Mouse (Mus musculus): Measurements from ENCODE around the gene Fxr2. TPM values are rescaled to one million over a fixed set of nuclear protein-coding genes. Genes with fewer than 3 reads are reported as not detected.

Gene Fxr2
- total and polyA plus RNA-seq, 2 experiments from 2014 or later: 27.2 to 84.1 TPM

GRCm38 (mm10) chr11:69591424-69591823 lies 41.4 kb upstream of the Fxr2 start:
- 89% methylated on average over 3 of the region's 3 CpGs for WGBS
- ATAC-seq (ENCODE audit: low FRiP score) (no peak), DNase-seq (ENCODE audit: low spot score) (no peak)
- H3K27me3 ChIP-seq (ENCODE audit: insufficient read depth, low read length): no peaks in the 10 kb centered on the region
- H3K4me1 ChIP-seq (ENCODE audit: insufficient read depth, low read length): no peaks in the 10 kb centered on the region
- no peak for TF ChIP-seq CTCF (IDR thresholded peaks at IDR 0.05)
- H3K36me3 ChIP-seq (ENCODE audit: insufficient read depth, low read length): peaks cover 41% of the 10 kb centered on the region
- no peak overlapping the region for H3K4me3 ChIP-seq (ENCODE audit: low read depth, low read length)
- no peaks in the 10 kb centered on the region for H3K9me3 ChIP-seq (ENCODE audit: low read length)
- H3K9ac ChIP-seq (replicated peaks; ENCODE audit: low read length, poor library complexity, severe bottlenecking): no peak overlapping the region
- no peak overlapping the region for H3K4me2 ChIP-seq (ENCODE audit: low read depth, low read length, poor library complexity, severe bottlenecking)
- H3K27ac ChIP-seq (ENCODE audit: low read depth, low read length): 0 out of 2 replicates have a peak overlapping the region, but pooled peaks have one; percentile 14

- WGBS: 67% methylated on average over 7 of the region's 7 CpGs
- no peaks in the 10 kb centered on the region for H3K9me3 ChIP-seq (ENCODE audit: low read length)
- no peaks in the 10 kb centered on the region for H3K4me1 ChIP-seq (ENCODE audit: insufficient read depth, low read length)
- no peak overlapping the region for H3K9ac ChIP-seq (replicated peaks; ENCODE audit: low read length, poor library complexity, severe bottlenecking)
- peak; percentile 82 for DNase-seq (ENCODE audit: low spot score)
- no peak overlapping the region for H3K4me2 ChIP-seq (ENCODE audit: low read depth, low read length, poor library complexity, severe bottlenecking)
- peak; percentile 86 for ATAC-seq (ENCODE audit: low FRiP score)
- no peak overlapping the region for H3K4me3 ChIP-seq (ENCODE audit: low read depth, low read length)
- peaks cover 39% of the 10 kb centered on the region for H3K36me3 ChIP-seq (ENCODE audit: insufficient read depth, low read length)
- no peaks in the 10 kb centered on the region for H3K27me3 ChIP-seq (ENCODE audit: insufficient read depth, low read length)
- peak overlapping the region; percentile 4; the same call in 1 of the 2 replicates for H3K27ac ChIP-seq (ENCODE audit: low read depth, low read length)
- no peak for TF ChIP-seq CTCF (IDR thresholded peaks at IDR 0.05)
Observed at GRCm38 (mm10) chr11:69591899-69592637, 40.7 kb upstream of the Fxr2 start.

GRCm38 (mm10) chr11:69592799-69593198 lies 40.0 kb upstream of the Fxr2 start:
- no peak for TF ChIP-seq CTCF (IDR thresholded peaks at IDR 0.05)
- H3K4me3 ChIP-seq (ENCODE audit: low read depth, low read length): no peak overlapping the region
- H3K27ac ChIP-seq (ENCODE audit: low read depth, low read length): no peak overlapping the region
- no peak for ATAC-seq (ENCODE audit: low FRiP score)
- no peak for DNase-seq (ENCODE audit: low spot score)
- no peak overlapping the region for H3K9ac ChIP-seq (replicated peaks; ENCODE audit: low read length, poor library complexity, severe bottlenecking)
- WGBS: 91% methylated on average over 4 of the region's 4 CpGs
- peaks cover 37% of the 10 kb centered on the region for H3K36me3 ChIP-seq (ENCODE audit: insufficient read depth, low read length)
- no peaks in the 10 kb centered on the region for H3K27me3 ChIP-seq (ENCODE audit: insufficient read depth, low read length)
- no peaks in the 10 kb centered on the region for H3K4me1 ChIP-seq (ENCODE audit: insufficient read depth, low read length)
- H3K4me2 ChIP-seq (ENCODE audit: low read depth, low read length, poor library complexity, severe bottlenecking): no peak overlapping the region
- no peaks in the 10 kb centered on the region for H3K9me3 ChIP-seq (ENCODE audit: low read length)

GRCm38 (mm10) chr11:69594853-69595252 lies 37.9 kb upstream of the Fxr2 start:
- Histone ChIP-seq H3K4me3 (ENCODE audit: low read depth, low read length) (no peak overlapping the region), H3K27ac (ENCODE audit: low read depth, low read length) (no peak overlapping the region), H3K4me2 (ENCODE audit: low read depth, low read length, poor library complexity, severe bottlenecking) (no peak overlapping the region), H3K27me3 (ENCODE audit: insufficient read depth, low read length) (no peaks in the 10 kb centered on the region), H3K9ac (replicated peaks; ENCODE audit: low read length, poor library complexity, severe bottlenecking) (no peak overlapping the region), H3K4me1 (ENCODE audit: insufficient read depth, low read length) (no peaks in the 10 kb centered on the region), H3K36me3 (ENCODE audit: insufficient read depth, low read length) (peaks cover 17% of the 10 kb centered on the region; the same call in 1 of the 2 replicates), H3K9me3 (ENCODE audit: low read length) (no peaks in the 10 kb centered on the region)
- ATAC-seq (ENCODE audit: low FRiP score): no peak
- 99% methylated on average over 6 of the region's 6 CpGs for WGBS
- DNase-seq (ENCODE audit: low spot score): no peak
- TF ChIP-seq CTCF (IDR thresholded peaks at IDR 0.05): no peak

- H3K4me2 ChIP-seq (ENCODE audit: low read depth, low read length, poor library complexity, severe bottlenecking): no peak overlapping the region
- no peak for DNase-seq (ENCODE audit: low spot score)
- H3K36me3 ChIP-seq (ENCODE audit: insufficient read depth, low read length): peaks cover 32% of the 10 kb centered on the region
- H3K9ac ChIP-seq (replicated peaks; ENCODE audit: low read length, poor library complexity, severe bottlenecking): 0 out of 2 replicates have a peak overlapping the region, but pooled peaks have one; percentile 3
- H3K4me3 ChIP-seq (ENCODE audit: low read depth, low read length): no peak overlapping the region
- no peaks in the 10 kb centered on the region for H3K27me3 ChIP-seq (ENCODE audit: insufficient read depth, low read length)
- peaks cover 8% of the 10 kb centered on the region for H3K4me1 ChIP-seq (ENCODE audit: insufficient read depth, low read length)
- TF ChIP-seq CTCF (IDR thresholded peaks at IDR 0.05): no peak
- H3K9me3 ChIP-seq (ENCODE audit: low read length): no peaks in the 10 kb centered on the region
- H3K27ac ChIP-seq (ENCODE audit: low read depth, low read length): no peak overlapping the region
- WGBS: 14% methylated on average over 9 of the region's 9 CpGs
- ATAC-seq (ENCODE audit: low FRiP score): no peak
Observed at GRCm38 (mm10) chr11:69599436-69599835, 33.4 kb upstream of the Fxr2 start.

GRCm38 (mm10) chr11:69600098-69600497 lies 32.7 kb upstream of the Fxr2 start:
- Histone ChIP-seq H3K9me3 (ENCODE audit: low read length) (no peaks in the 10 kb centered on the region), H3K4me3 (ENCODE audit: low read depth, low read length) (no peak overlapping the region), H3K9ac (replicated peaks; ENCODE audit: low read length, poor library complexity, severe bottlenecking) (0 out of 2 replicates have a peak overlapping the region, but pooled peaks have one; percentile 3), H3K27me3 (ENCODE audit: insufficient read depth, low read length) (no peaks in the 10 kb centered on the region), H3K4me1 (ENCODE audit: insufficient read depth, low read length) (peaks cover 8% of the 10 kb centered on the region), H3K27ac (ENCODE audit: low read depth, low read length) (no peak overlapping the region), H3K36me3 (ENCODE audit: insufficient read depth, low read length) (peaks cover 30% of the 10 kb centered on the region), H3K4me2 (ENCODE audit: low read depth, low read length, poor library complexity, severe bottlenecking) (no peak overlapping the region)
- WGBS: 13% methylated on average over 6 of the region's 6 CpGs
- DNase-seq (ENCODE audit: low spot score): peak; percentile 78
- peak; percentile 50; the same call in 1 of the 2 replicates for ATAC-seq (ENCODE audit: low FRiP score)
- no peak for TF ChIP-seq CTCF (IDR thresholded peaks at IDR 0.05)

Data from midbrain, postnatal 0 days (tissue).